Mouse (Mus musculus): ENCODE measurements around the gene Sult1a1.
A peak's percentile ranks its signal among the peaks of the same experiment; 100 is the strongest.
"Not testable (repeated sequence)": the region's sequence is repeated elsewhere in the genome, so short reads cannot be mapped to it uniquely, and the experiment has no call there.

Gene Sult1a1

DNA sequence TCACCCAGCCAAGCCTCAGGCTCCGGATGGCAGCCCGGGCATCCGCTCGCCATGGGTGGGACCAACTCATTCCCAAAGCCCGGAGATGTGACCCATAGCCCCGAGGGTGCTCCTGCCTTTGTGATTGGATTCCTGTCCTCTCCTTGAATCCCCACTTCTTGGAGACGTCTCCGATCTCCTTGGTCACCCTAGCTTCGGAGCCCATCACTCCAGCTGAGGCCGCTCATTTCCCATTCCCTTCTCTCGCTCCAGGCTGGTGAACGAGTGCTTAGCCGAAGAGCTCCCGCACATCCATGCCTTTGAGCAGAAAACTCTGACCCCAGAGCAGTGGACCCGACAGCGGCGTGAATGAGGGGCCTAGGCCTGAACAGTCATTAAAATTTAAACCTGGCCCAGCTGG is 20.1 kb upstream of the Sult1a1 start:
- DNase-seq = no peak

DNA sequence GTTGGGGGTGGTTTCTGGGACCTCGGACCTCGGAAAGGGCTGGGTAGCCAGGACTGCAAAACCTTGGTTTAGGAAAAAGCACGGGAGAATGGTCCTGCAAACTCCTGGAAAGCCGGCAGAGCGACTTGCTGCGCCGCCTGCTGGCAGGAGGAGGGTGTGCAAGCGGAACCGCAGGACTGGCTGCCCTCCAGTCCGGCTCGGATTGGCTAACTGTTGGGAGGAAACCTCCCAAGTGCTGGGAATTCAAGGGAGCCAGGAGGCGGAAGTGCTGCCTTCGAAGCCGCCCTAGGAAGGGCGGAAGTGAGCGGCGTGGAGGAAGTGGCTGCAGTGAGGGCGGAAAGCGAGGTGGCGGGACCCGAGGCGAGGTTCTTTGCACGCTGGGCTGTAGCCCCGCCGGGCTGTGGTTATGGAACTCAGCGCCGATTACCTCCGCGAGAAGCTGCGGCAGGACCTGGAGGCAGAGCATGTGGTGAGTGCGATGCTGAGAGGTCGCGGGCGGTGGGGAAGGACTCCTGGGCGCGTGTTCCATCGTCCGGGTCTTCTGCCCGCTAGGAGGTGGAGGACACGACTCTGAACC is 19.5 kb upstream of the Sult1a1 start, which contains the start of gene Slx1b:
TSS of gene Slx1b (minus strand) at position 154 of the 577 bp plus-strand sequence.
- peak; percentile 96 for DNase-seq

GRCm38 (mm10) chr7:126695210-126695611 is 19.0 kb upstream of the Sult1a1 start, which contains the start of gene Bola2:
Gene Bola2, plus strand, starts transcription at chr7:126695401.
- DNase-seq = peak; percentile 78

- no peak for DNase-seq
These were observed 18.3 kb upstream of the Sult1a1 start for GRCm38 (mm10) chr7:126694441-126695051.

DNA sequence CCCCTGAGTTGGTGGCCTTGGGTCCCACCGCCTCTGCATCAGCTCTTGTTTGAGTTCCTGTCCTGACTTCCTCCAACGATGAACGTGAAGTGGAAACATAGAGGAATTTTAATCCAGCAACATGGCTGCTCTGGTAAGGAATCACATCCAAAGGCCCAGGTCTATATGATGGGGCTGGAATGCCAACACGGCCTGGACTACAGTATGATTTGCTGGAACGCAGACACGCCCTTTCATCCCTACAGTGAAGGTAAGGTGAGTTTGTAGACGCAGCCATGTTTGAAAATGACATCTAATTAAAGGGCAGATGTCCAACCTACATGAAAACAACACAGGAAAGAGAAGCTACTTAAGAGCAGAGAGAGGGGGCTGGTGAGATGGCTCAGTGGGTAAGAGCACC is 17.5 kb upstream of the Sult1a1 start:
- no peak for DNase-seq

DNA sequence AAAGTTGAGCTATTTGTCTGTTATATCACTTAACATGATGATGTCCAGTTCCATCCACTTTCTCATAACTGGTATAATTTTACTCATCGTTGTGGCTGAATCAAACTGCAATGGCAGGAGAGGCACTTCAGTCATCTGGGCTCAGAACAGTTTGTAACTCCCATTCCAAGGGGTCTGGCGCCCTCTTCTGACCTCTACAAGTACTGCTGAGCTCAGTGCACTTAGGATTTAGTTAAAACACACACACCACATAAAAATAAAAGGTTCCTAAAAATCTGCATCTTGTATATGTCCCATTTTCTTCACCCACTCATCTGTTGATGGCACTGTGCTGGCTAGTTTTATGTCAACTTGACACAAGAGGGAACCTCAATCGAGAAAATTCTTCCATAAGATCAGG is 17.0 kb upstream of the Sult1a1 start:
- peak; percentile 95 for DNase-seq

DNA sequence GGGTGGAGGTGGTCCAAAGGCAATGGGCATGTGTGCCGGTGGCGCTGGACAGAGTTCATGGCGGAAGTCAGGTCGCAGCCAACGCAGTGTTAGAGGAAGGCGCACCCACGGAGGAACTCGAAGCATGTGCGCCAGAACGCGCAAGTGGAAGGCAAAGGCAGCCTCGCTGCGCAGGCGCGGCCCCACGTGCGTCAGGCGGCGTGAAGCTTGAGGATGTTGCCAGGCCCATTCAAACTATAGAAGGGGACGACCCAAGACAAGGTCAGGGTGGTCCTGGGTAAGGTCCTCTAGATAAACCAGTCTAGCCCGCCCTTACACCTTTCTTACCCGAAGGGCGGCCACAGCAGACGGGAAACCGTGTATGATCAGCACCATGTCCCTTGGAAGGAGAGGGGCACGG is 16.2 kb upstream of the Sult1a1 start:
- no peak for DNase-seq

DNA sequence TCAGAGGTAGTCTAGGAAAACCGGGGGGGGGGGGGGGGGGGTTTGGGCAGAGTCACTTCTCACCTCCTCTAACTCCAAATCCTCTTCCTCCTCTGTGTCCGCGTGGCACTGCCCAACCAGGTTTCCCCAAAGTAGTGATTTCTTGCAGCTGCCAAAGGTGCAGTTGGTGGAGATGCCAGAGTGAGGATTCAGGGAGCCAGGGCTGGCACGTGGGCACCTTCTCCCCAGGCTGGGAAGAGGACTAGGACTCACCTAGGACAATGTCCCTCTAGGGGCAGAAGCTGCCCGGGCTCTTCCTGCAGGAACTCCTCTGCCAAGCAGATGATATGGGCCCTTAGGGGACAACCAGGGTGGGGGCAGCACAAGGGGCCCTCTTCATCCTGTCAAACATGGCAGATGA is 15.4 kb upstream of the Sult1a1 start:
- DNase-seq = no peak

DNA sequence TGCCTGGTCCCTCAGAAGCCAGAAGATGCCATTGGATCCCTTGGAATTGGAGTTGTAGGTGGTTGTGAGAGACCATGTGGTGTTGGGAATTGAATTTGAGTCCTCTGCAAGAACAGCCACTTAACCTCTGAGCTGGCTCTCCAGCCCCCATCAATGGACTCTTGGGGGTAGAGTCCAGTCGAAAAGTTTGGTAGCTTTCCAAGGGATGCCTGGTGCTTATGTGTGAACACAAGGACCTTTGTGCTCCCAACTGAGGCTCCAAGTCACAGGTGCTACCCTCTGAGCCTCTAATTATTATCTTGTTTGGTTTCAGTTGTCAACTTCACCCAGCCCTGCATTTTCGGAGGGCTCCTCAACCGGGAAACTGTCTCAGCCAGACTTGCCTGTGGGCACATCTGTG is 14.5 kb upstream of the Sult1a1 start:
- no peak for DNase-seq

GRCm38 (mm10) chr7:126689021-126689420 is 12.8 kb upstream of the Sult1a1 start:
- DNase-seq = no peak

DNA sequence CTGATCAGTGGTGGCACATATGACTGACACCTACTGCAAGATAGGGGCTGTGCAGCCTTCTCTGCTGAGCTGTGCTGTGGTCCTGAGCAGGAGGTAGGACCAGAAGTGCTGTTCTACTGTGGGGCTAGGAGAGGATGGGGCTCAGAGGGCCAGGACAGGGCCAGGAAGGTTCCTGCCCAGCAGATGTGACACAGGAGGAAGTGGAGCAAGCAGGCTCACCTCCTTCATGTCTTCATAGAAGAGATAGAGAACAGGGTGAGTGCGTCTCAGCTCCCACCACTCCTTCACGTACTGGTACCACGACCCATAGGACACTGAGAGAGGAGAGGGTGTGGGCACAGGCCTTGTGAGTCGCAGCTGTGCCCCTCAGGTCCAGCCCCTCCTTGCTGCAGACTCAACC is 11.9 kb upstream of the Sult1a1 start:
- DNase-seq = not testable (repeated sequence)

GRCm38 (mm10) chr7:126681221-126681620 is 5.0 kb upstream of the Sult1a1 start:
- DNase-seq = peak; percentile 51

- no peak for DNase-seq
These were observed 3.5 kb upstream of the Sult1a1 start for GRCm38 (mm10) chr7:126679683-126680082.

DNA sequence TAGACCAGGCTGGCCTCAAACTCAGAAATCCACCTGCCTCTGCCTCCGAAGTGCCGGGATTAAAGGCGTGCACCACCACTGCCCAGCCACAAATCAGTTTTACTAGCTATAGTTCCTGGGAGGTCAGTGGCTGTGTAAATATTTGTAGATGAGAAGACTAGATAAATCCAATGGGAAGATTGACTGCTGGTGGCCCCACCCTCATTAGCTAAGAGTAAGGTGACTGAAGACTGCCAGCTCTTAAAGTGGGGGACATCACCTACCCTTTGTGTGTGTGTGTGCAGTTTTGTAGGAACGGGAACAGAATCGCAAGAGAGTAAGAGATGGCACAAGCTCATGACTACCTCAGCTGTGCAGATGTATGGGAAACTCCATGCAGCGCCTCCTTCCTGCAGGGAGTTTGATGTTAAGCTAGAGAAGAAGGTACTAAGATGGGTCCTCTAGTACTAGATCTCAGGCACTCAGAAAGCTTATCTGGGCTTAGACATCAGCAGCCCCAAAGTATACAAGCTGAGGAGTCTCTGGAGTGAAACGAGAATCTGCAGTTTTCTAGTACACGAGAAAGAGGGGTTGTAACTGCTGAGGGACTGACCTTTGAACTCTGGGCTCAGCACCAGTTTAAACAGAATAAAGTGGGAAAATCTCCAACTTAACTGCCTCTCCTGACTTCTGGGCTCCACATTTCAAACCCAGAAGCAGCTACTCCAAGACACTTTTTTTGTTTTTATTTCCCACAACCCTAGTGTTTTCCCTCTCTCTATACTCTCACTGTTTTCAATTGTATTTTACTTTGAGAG is 2.5 kb upstream of the Sult1a1 start:
- DNase-seq = no peak

DNA sequence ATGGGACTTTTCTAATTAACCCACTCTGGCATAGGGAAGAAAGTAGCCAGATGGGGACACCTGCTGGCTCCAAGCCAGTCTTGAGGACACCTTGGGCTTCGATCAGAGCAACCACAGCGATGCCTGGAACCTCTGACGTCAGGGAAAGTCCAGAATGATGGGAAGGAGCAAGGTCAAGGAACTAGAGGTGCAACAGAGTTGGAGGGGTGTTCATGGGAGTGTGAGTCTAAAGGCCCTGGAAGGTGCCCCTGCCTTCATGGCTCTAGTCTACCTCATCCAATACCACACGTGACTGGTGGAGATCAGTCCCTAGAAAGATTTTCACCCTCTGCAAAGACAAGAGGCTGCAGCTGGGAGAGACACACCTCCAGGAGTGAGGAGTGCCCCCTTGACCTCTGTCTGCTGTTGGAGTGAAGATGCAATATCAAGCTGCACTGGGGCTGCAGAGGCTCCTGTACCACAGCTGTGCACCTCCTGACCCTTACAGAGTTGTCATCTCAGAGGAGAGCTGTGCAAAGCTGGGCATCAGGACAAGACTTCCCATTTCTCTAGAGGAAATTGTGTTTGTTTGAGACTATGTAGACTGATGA is 494 bp upstream of the Sult1a1 start:
- no peak for DNase-seq

DNA sequence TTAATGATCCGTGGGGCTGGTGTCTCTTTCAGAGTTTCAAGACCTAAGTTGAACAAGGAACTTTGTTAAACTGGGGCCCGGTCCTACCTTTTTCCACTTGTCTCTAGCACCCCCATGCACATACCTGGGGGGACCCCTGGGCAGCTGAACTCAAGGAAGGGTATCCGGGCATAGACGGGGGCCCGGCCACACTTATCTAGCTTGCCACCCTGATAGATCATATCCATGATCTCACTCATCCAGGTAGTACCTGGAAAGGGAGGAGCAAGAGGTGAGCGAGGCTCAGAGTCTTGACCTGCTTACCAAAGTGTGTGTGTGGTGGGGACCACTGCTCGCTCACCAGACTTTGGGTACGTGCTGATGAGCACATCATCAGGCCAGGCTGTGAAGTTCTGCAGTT is 1.1 kb downstream of the Sult1a1 start:
- DNase-seq = no peak

DNA sequence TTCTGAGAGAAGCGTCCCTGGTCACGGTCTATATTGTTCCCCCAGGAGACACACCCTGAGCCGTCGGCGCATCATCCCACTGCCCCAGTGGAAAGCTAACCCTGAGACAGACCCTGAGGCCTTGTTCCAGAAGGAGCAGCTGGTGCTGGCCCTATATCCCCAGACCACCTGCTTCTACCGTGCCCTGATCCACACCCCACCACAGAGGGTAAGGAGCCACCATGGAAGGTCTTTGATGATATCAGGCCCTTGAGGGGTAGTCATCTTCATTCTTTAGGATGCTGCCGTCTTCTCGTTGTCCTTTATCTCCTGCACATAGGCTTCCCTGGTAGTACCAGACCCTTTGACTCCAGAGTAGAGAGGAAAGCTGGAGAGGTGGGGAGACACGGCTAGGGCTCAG is 4.1 kb downstream of the Sult1a1 start:
- DNase-seq = no peak

- peak; percentile 76 for DNase-seq
These were observed 6.1 kb downstream of the Sult1a1 start for GRCm38 (mm10) chr7:126670152-126670551.

GRCm38 (mm10) chr7:126668452-126668851 is 7.8 kb downstream of the Sult1a1 start:
- no peak for DNase-seq

DNA sequence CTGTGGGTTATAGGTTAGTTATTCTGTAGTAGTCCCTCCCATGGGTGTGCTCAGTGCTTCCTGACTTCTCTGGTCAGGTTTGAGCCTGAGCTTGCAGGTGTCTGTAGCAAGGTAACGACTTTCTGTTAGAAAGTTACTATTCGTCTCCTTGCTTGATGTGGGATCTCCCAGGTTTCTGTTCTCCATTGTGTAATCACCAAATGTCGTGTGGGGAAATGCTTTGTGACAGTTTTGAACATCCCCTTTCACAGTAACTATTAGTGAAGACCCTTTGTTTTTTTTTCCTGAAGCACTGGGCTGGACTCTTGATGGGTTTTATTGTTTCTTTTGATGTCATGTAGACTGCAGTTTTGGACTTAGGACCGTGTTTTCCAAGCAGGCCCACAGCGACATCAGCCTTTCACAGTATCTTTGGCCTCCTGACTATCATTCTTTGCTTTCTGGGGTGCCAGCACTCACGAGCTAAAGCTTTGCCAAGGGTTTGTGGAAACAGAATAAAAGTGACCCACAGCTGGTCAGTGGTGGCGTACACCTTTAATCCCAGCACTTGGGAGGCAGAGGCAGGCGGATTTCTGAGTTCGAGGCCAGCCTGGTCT is 8.6 kb downstream of the Sult1a1 start:
- no peak for DNase-seq

GRCm38 (mm10) chr7:126665269-126665668 is 11.0 kb downstream of the Sult1a1 start:
- DNase-seq = peak; percentile 68

GRCm38 (mm10) chr7:126663646-126664045 is 12.6 kb downstream of the Sult1a1 start:
- peak; percentile 33 for DNase-seq

- DNase-seq = no peak
These were observed 16.5 kb downstream of the Sult1a1 start for GRCm38 (mm10) chr7:126659771-126660170.
